9 mouse cellular contexts compared by ENCODE assay signal in the genomic region with DNA sequence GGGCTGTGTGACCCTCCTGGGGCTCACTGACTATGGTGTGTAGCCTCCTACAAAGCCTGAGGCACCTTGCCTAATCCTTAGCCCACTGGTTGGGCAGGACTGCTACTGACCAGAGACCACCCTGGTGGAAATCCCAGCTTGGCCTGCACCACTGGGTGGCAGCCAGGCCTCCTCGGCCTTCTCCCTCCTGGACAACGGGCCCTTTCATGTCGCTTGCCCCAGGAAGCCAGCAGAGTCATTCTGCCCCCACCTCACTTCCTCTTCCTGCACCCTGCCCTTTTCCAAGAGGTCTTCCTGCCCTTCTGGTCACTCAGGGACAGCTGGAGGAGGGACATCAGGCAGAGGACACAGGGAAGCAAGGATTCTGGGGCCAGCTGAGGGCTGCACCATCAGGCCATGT.
DNase-seq lines count a peak whose midpoint lies in the region; TF ChIP-seq lines count a peak whose summit lies in the region.
"Had no signal": no experiment of that assay in that cellular context is flagged by ENCODE, and none has a peak within 500 bp of the region (broad histone marks: within the 10 kb centered on the region; RNA-seq: fewer than 3 reads in every experiment).

No protein-coding gene starts in this region.

- no peak for TF ChIP-seq POLR2A in cortical plate, adult 2 months (IDR thresholded peaks at IDR 0.05; ENCODE audit: extremely low read depth, insufficient read depth, low read length)
- no peak for TF ChIP-seq POLR2A in kidney, adult 2 months (IDR thresholded peaks at IDR 0.05; ENCODE audit: low read depth, low read length)

- peak; percentile 21 for TF ChIP-seq CTCF in layer of hippocampus, adult 2 months (conservative IDR thresholded peaks at IDR 0.05)
- no peak for TF ChIP-seq CTCF in cortical plate, adult 2 months (IDR thresholded peaks at IDR 0.05; ENCODE audit: extremely low read depth, insufficient read depth, low read length)
- no peak for TF ChIP-seq CTCF in kidney, adult 2 months (conservative IDR thresholded peaks at IDR 0.05; ENCODE audit: insufficient read depth, insufficient read length, low read depth, low read length)

- peaks cover 5% of the 10 kb centered on the region for H3K4me1 ChIP-seq in cortical plate, adult 2 months (ENCODE audit: control insufficient read depth, insufficient read depth, low read length)
- peaks cover 4% of the 10 kb centered on the region; the same call in 1 of the 2 replicates for H3K4me1 ChIP-seq in kidney, adult 2 months (ENCODE audit: control insufficient read depth, insufficient read depth, low read length)

- H3K4me3 ChIP-seq in layer of hippocampus, adult 2 months: no peak overlapping the region
- H3K4me3 ChIP-seq in cortical plate, adult 2 months (ENCODE audit: insufficient read depth, low read length): no peak overlapping the region
- H3K4me3 ChIP-seq in kidney, adult 2 months (ENCODE audit: insufficient read depth, low read depth, low read length): no peak overlapping the region

- 43% methylated on average over 3 of the region's 3 CpGs for WGBS in kidney, adult 2 months

- no peak for DNase-seq in layer of hippocampus, adult 2 months (ENCODE audit: low spot score in 2 of 2)
- no peak for DNase-seq in layer of hippocampus, adult 8-10 months (ENCODE audit: low spot score in 2 of 2)
- DNase-seq in kidney, adult 2 months: peak; percentile 75
- peak; percentile 73 for DNase-seq in lung, postnatal 10 days
- no peak for DNase-seq in cerebellum, postnatal 14 days
- no peak for DNase-seq in cerebellum, adult 11 months
- no peak for DNase-seq in spleen, postnatal 36 days (ENCODE audit: low spot score in 2 of 2)

- peak overlapping the region; percentile 78 for H3K27ac ChIP-seq in layer of hippocampus, adult 2 months
- H3K27ac ChIP-seq in cortical plate, adult 2 months (ENCODE audit: insufficient read depth, low read length): 0 out of 2 replicates have a peak overlapping the region, but pooled peaks have one; percentile 14
- peak overlapping the region; percentile 26; the same call in 1 of the 2 replicates for H3K27ac ChIP-seq in kidney, adult 2 months (ENCODE audit: insufficient read depth, low read depth, low read length)

- H3K36me3 ChIP-seq in kidney, adult 2 months (ENCODE audit: control insufficient read depth, insufficient read depth, low read length): no peaks in the 10 kb centered on the region

- H3K27me3 ChIP-seq in kidney, adult 2 months (replicated peaks; ENCODE audit: control insufficient read depth, insufficient read depth, low read length): no peaks in the 10 kb centered on the region
- H3K27me3 ChIP-seq: Patski had no signal

Comparison
In these comparisons a context has a peak if more than half of its experiments do, and no peak if none do; other contexts are left out.
1. DNase-seq: peak in kidney, adult 2 months (single experiment) and lung, postnatal 10 days (single experiment); none in layer of hippocampus, adult 2 months (0 of 2), layer of hippocampus, adult 8-10 months (0 of 2), cerebellum, postnatal 14 days (0 of 2), cerebellum, adult 11 months (single experiment) and spleen, postnatal 36 days (0 of 2).
2. H3K27ac ChIP-seq: peak in every context shown above with its lines; median percentile 78 in layer of hippocampus, adult 2 months; 26 in kidney, adult 2 months; 14 in cortical plate, adult 2 months.